Mouse (Mus musculus): Measurements from ENCODE around the gene Slc12a7.

Slc12a7 gene

GRCm38 (mm10) chr13:73814181-73814580, 81.3 kb downstream of the Slc12a7 start:
- CTCF ChIA-PET = no interaction called here

GRCm38 (mm10) chr13:73816338-73816737, 83.4 kb downstream of the Slc12a7 start:
- CTCF ChIA-PET = interaction anchor here (0.6 kb wide), 1 partner anchor 25 kb away, joined by 3 read pairs; no protein-coding TSS in a partner anchor

- CTCF ChIA-PET = interaction anchor here (0.6 kb wide), 1 partner anchor 77 kb away, joined by 5 read pairs; no protein-coding TSS in a partner anchor
Observed at GRCm38 (mm10) chr13:73818921-73819320, 86.0 kb downstream of the Slc12a7 start.

GRCm38 (mm10) chr13:73821251-73821650, 88.4 kb downstream of the Slc12a7 start:
- CTCF ChIA-PET = interaction anchor here (1.0 to 1.4 kb wide), 2 partner anchors 103 to 118 kb away, joined by 3 to 7 read pairs; no protein-coding TSS in a partner anchor

- CTCF ChIA-PET = interaction anchor here (0.7 to 1.4 kb wide), 3 partner anchors 104 to 176 kb away, joined by 3 to 7 read pairs (median 3); no protein-coding TSS in a partner anchor
Observed at GRCm38 (mm10) chr13:73822187-73822800, 89.4 kb downstream of the Slc12a7 start.

GRCm38 (mm10) chr13:73823711-73824110, 90.8 kb downstream of the Slc12a7 start:
- CTCF ChIA-PET = no interaction called here

GRCm38 (mm10) chr13:73827243-73827642, 94.3 kb downstream of the Slc12a7 start:
- CTCF ChIA-PET = no interaction called here

- CTCF ChIA-PET = no interaction called here
Observed at GRCm38 (mm10) chr13:73831486-73831885, 98.6 kb downstream of the Slc12a7 start.

GRCm38 (mm10) chr13:73833809-73834208, 100.9 kb downstream of the Slc12a7 start:
- CTCF ChIA-PET = interaction anchor here (0.7 kb wide), 1 partner anchor 12 kb away, joined by 3 read pairs; no protein-coding TSS in a partner anchor

GRCm38 (mm10) chr13:73835791-73836190, 102.9 kb downstream of the Slc12a7 start:
- CTCF ChIA-PET = no interaction called here

GRCm38 (mm10) chr13:73836491-73836890, 103.6 kb downstream of the Slc12a7 start:
- CTCF ChIA-PET = no interaction called here

GRCm38 (mm10) chr13:73837708-73838107, 104.8 kb downstream of the Slc12a7 start:
- CTCF ChIA-PET = no interaction called here

GRCm38 (mm10) chr13:73839137-73839548, 106.2 kb downstream of the Slc12a7 start:
- CTCF ChIA-PET = no interaction called here

GRCm38 (mm10) chr13:73839740-73840139, 106.8 kb downstream of the Slc12a7 start:
- CTCF ChIA-PET = no interaction called here

GRCm38 (mm10) chr13:73842696-73843095, 109.8 kb downstream of the Slc12a7 start:
- CTCF ChIA-PET = no interaction called here

- CTCF ChIA-PET = interaction anchor here (0.7 kb wide), 1 partner anchor 168 kb away, joined by 4 read pairs; no protein-coding TSS in a partner anchor
Observed at GRCm38 (mm10) chr13:73846589-73847464, 113.9 kb downstream of the Slc12a7 start.

GRCm38 (mm10) chr13:73847465-73847836, 114.6 kb downstream of the Slc12a7 start, which contains the start of gene Nkd2:
Gene Nkd2, minus strand, starts transcription at chr13:73847631.
- CTCF ChIA-PET = no interaction called here

Data from spleen, embryonic (tissue).